Mouse (Mus musculus) cerebellum, adult 11-12 months (tissue): ENCODE results near the gene Stard13.

Source experiments
- DNase-seq: peaks from one replicate; pipeline ENCODE4 v3.0.0; 2022

The Stard13 gene

GRCm38 (mm10) chr5:151002051-151002450, 231.6 kb downstream of the Stard13 start:
- DNase-seq, result no peak

DNA sequence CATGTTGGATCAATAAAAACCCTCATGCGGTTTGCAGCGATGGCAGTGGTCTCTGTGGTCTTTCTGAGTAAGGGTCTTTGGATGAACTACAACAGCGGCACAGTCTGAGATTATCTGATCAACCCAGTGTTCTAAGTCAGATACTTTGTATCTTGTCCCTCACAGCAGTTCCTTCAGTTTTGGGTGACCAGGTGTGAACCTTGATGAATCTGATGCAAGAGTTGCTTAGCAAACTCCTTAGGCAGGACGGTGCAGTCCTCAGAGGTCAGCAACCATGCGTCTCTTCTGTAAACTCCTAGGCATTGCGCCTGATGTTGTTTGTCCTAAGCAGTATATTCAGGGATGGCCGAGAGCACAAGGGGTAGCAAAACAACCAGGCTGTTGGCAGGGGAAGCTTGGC, 232.5 kb downstream of the Stard13 start:
- DNase-seq, result no peak

GRCm38 (mm10) chr5:150996586-150996985, 237.1 kb downstream of the Stard13 start:
- DNase-seq, result no peak

GRCm38 (mm10) chr5:150994096-150994495, 239.5 kb downstream of the Stard13 start:
- no peak for DNase-seq
